Mouse (Mus musculus): ENCODE measurements around the gene Gm49342. TPM values are rescaled to one million over a fixed set of nuclear protein-coding genes. Genes with fewer than 3 reads are reported as not detected.
"Not testable (repeated sequence)": the region's sequence is repeated elsewhere in the genome, so short reads cannot be mapped to it uniquely, and the experiment has no call there.

Gm49342 gene
- polyA plus RNA-seq, 1 experiment from 2014 or later, result not detected

DNA sequence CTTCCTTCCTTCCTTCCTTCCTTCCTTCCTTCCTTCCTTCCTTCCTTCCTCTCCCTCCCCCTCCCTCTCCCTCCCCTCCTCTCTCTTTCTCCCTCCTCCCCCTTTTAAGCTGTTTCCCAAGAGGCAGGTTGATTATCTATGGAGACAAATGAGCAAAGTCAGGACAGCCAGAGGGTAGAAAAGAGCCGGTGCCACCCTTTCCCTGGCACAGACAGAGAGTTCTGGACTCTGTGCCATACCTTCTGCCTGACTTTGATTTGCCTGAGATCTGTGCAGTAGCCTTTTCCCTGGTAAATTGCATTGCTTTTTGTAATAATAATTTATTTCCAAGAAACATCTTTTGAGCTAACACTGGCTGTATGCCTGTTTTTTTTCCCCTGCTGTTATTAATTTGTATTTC is 24.7 kb downstream of the Gm49342 start:
- H3K27me3 ChIP-seq (ENCODE audit: control insufficient read depth, insufficient read depth, low read length), result no peaks in the 10 kb centered on the region
- WGBS, result 11% methylated on average over 1 of the region's 1 CpGs
- H3K9ac ChIP-seq (replicated peaks; ENCODE audit: low read depth, low read length), result no peak overlapping the region
- ATAC-seq (ENCODE audit: insufficient number of reproducible peaks, insufficient read depth, low FRiP score, low read depth), result no peak
- no peaks in the 10 kb centered on the region for H3K9me3 ChIP-seq (ENCODE audit: control insufficient read depth, low read depth, low read length)
- H3K36me3 ChIP-seq (ENCODE audit: control insufficient read depth, insufficient read depth, low read length), result no peaks in the 10 kb centered on the region
- no peak overlapping the region for H3K4me2 ChIP-seq (replicated peaks; ENCODE audit: low read depth, low read length)
- H3K27ac ChIP-seq (ENCODE audit: low read length), result no peak overlapping the region
- H3K4me3 ChIP-seq (ENCODE audit: low read depth, low read length), result no peak overlapping the region
- H3K4me1 ChIP-seq (ENCODE audit: control insufficient read depth, insufficient read depth, low read length), result no peaks in the 10 kb centered on the region

DNA sequence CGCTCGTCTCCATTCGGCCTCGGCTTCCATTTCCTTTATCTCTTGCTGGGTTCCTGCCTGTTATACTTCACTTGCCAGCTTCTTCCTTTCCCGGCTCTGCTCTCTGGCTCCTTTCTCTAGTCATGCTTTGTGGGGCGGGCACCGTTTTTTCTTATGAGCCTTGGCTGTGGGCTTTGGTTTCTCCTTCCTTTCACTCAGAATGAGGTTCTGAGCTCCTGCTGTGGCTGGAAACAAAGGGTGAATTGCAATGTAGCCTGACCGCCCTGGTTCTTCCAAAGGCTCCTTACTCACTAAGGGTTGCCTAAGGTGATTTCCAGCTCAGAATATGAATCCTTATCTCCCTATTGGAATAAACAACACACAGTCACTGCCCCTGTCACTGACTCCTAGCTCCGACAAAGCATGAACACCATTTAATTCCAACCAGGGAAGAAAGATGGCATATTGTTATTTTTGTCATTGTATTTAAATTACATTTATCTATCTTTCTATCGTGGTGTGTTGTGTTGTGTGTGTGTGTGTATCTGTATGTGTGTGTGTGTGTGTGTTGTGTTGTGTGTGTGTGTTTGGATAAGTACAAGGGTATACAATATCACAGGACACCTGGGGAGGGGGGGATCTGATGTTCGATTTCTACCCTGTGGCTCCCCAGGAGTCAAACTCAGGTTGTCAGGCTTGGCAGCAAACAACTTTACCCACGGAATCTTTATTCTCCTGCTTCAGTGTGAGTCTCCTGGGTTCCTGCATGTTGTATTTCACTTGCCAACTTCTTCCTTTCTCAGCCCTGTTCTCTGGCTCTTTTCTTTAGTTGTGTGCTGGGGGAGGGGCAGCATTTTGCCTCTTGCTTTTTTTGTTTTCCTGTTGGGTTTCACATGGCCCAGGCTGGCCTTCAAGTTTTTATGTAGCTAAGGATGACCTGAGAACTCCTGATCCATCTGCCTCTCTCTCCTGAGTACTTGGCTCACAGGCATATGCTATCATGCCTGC is 25.5 kb downstream of the Gm49342 start:
- Histone ChIP-seq H3K36me3 (ENCODE audit: control insufficient read depth, insufficient read depth, low read length) (no peaks in the 10 kb centered on the region), H3K9me3 (ENCODE audit: control insufficient read depth, low read depth, low read length) (no peaks in the 10 kb centered on the region), H3K4me2 (replicated peaks; ENCODE audit: low read depth, low read length) (no peak overlapping the region), H3K27me3 (ENCODE audit: control insufficient read depth, insufficient read depth, low read length) (no peaks in the 10 kb centered on the region), H3K27ac (ENCODE audit: low read length) (no peak overlapping the region), H3K4me3 (ENCODE audit: low read depth, low read length) (no peak overlapping the region), H3K9ac (replicated peaks; ENCODE audit: low read depth, low read length) (no peak overlapping the region), H3K4me1 (ENCODE audit: control insufficient read depth, insufficient read depth, low read length) (no peaks in the 10 kb centered on the region)
- no peak for ATAC-seq (ENCODE audit: insufficient number of reproducible peaks, insufficient read depth, low FRiP score, low read depth)
- 39% methylated on average over 12 of the region's 12 CpGs for WGBS

DNA sequence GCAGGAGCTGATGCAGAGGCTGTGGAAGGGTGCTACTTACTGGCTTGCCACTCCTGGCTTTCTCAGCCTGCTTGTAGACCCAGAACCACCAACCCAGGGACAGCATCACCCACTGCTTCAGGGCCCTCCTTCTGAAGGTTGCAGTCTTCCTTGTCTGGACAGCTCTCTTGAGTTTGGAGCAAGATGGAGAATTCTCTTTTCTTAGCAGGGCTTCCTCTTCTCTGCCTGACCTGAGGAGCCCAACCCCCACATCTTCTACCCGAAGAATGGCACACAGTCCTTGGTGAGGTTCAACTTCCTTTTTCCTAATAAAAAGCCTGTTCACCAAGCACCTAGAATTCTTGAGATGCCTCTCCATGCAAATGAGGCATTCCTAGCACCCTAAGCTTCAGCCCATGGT is 26.5 kb downstream of the Gm49342 start:
- Histone ChIP-seq H3K36me3 (ENCODE audit: control insufficient read depth, insufficient read depth, low read length) (no peaks in the 10 kb centered on the region), H3K4me1 (ENCODE audit: control insufficient read depth, insufficient read depth, low read length) (no peaks in the 10 kb centered on the region), H3K9me3 (ENCODE audit: control insufficient read depth, low read depth, low read length) (no peaks in the 10 kb centered on the region), H3K27me3 (ENCODE audit: control insufficient read depth, insufficient read depth, low read length) (no peaks in the 10 kb centered on the region), H3K4me2 (replicated peaks; ENCODE audit: low read depth, low read length) (no peak overlapping the region), H3K27ac (ENCODE audit: low read length) (no peak overlapping the region), H3K9ac (replicated peaks; ENCODE audit: low read depth, low read length) (no peak overlapping the region), H3K4me3 (ENCODE audit: low read depth, low read length) (no peak overlapping the region)
- ATAC-seq (ENCODE audit: insufficient number of reproducible peaks, insufficient read depth, low FRiP score, low read depth), result no peak
- WGBS, result 83% methylated on average over 1 of the region's 1 CpGs

DNA sequence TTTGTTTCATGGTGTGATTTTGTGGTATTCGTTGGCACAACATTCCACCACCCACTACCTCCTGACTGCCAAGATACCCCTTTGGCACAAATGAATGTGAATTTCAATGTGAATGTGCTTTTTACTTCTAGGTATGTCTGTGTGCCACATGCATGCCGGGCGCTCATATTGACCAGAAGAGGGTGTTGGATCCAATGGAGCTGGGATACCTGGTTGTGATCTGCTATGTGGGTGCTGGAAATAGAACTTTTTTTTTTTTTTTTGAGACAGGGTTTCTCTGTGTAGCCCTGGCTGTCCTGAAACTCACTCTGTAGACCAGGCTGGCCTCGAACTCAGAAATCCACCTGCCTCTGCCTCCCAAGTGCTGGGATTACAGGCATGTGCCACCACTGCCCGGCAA is 28.7 kb downstream of the Gm49342 start:
- not testable (repeated sequence) for H3K9me3 ChIP-seq (ENCODE audit: control insufficient read depth, low read depth, low read length); H3K4me3 ChIP-seq (ENCODE audit: low read depth, low read length); H3K27ac ChIP-seq (ENCODE audit: low read length); H3K36me3 ChIP-seq (ENCODE audit: control insufficient read depth, insufficient read depth, low read length); H3K4me1 ChIP-seq (ENCODE audit: control insufficient read depth, insufficient read depth, low read length); H3K27me3 ChIP-seq (ENCODE audit: control insufficient read depth, insufficient read depth, low read length); ATAC-seq (ENCODE audit: insufficient number of reproducible peaks, insufficient read depth, low FRiP score, low read depth); H3K9ac ChIP-seq (replicated peaks; ENCODE audit: low read depth, low read length); H3K4me2 ChIP-seq (replicated peaks; ENCODE audit: low read depth, low read length)
- 95% methylated on average over 5 of the region's 5 CpGs for WGBS

DNA sequence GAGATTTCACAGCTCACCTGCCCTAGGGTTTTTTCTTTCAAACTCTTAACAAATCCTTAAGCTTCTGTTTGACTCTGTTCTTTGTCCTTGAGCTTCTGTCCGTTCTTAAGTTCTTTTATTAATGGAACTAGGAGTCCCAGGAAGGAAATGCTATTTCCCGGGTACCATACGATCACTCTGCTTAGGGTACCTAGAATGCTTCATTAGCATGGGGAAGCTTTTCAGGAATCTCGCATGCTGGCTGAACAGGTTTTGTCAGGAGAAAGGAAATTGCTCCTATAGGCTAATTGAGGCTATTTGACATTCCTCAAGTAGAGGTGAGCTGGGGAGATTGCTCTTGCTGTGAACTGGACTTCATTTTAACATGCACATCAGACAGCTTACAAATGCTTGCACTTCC is 29.4 kb downstream of the Gm49342 start:
- no peaks in the 10 kb centered on the region for H3K9me3 ChIP-seq (ENCODE audit: control insufficient read depth, low read depth, low read length)
- H3K27ac ChIP-seq (ENCODE audit: low read length), result no peak overlapping the region
- no peak for ATAC-seq (ENCODE audit: insufficient number of reproducible peaks, insufficient read depth, low FRiP score, low read depth)
- no peak overlapping the region for H3K9ac ChIP-seq (replicated peaks; ENCODE audit: low read depth, low read length)
- H3K36me3 ChIP-seq (ENCODE audit: control insufficient read depth, insufficient read depth, low read length), result no peaks in the 10 kb centered on the region
- no peaks in the 10 kb centered on the region for H3K27me3 ChIP-seq (ENCODE audit: control insufficient read depth, insufficient read depth, low read length)
- no peaks in the 10 kb centered on the region for H3K4me1 ChIP-seq (ENCODE audit: control insufficient read depth, insufficient read depth, low read length)
- H3K4me2 ChIP-seq (replicated peaks; ENCODE audit: low read depth, low read length), result no peak overlapping the region
- WGBS, result 26% methylated on average over 4 of the region's 4 CpGs
- no peak overlapping the region for H3K4me3 ChIP-seq (ENCODE audit: low read depth, low read length)

DNA sequence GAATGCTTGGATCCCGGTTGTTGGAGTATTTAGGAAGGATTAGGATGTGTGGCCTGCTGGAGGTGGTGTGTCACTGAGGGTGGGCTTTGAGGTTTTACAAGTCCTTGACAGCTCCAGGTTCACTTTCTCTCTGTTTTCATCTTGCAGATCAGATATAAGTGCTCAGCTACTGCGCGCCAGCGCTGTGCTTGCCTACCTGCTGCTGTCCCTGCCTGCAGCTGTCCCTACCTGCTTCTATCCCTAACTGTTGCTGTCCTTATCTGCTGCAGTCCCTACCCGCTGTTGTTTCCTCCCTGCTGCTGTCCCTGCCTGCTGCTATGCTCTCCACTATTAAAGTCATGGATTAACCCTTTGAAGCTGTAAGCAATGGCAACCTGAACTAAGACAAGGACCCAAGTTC is 30.7 kb downstream of the Gm49342 start:
- H3K27ac ChIP-seq (ENCODE audit: low read length), result no peak overlapping the region
- no peak overlapping the region for H3K9ac ChIP-seq (replicated peaks; ENCODE audit: low read depth, low read length)
- H3K4me2 ChIP-seq (replicated peaks; ENCODE audit: low read depth, low read length), result no peak overlapping the region
- H3K4me3 ChIP-seq (ENCODE audit: low read depth, low read length), result no peak overlapping the region
- H3K9me3 ChIP-seq (ENCODE audit: control insufficient read depth, low read depth, low read length), result no peaks in the 10 kb centered on the region
- H3K36me3 ChIP-seq (ENCODE audit: control insufficient read depth, insufficient read depth, low read length), result no peaks in the 10 kb centered on the region
- no peak for ATAC-seq (ENCODE audit: insufficient number of reproducible peaks, insufficient read depth, low FRiP score, low read depth)
- WGBS, result 44% methylated on average over 5 of the region's 5 CpGs
- H3K27me3 ChIP-seq (ENCODE audit: control insufficient read depth, insufficient read depth, low read length), result no peaks in the 10 kb centered on the region
- H3K4me1 ChIP-seq (ENCODE audit: control insufficient read depth, insufficient read depth, low read length), result no peaks in the 10 kb centered on the region

DNA sequence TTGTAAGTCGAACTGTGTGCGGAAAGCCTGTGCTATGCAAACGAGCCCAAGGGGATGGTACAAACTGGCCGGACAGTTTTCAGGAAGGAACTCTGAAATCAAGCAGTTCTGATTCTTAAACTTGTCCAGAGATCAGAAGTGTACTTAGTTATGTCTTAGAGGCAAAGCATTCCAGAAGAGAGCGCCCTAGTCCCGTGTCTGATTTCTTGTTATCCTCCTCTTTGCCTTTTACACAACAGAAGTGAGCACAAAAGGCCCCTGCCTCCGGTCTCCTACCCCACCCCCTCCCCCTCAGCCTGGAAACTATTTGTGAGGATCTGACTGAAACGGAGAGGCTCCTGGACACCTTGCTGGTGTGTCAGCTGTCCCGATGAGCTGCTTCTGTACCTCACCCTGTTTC is 32.4 kb downstream of the Gm49342 start:
- Histone ChIP-seq H3K27me3 (ENCODE audit: control insufficient read depth, insufficient read depth, low read length) (no peaks in the 10 kb centered on the region), H3K4me3 (ENCODE audit: low read depth, low read length) (no peak overlapping the region), H3K9ac (replicated peaks; ENCODE audit: low read depth, low read length) (no peak overlapping the region), H3K9me3 (ENCODE audit: control insufficient read depth, low read depth, low read length) (no peaks in the 10 kb centered on the region), H3K4me2 (replicated peaks; ENCODE audit: low read depth, low read length) (no peak overlapping the region), H3K4me1 (ENCODE audit: control insufficient read depth, insufficient read depth, low read length) (no peaks in the 10 kb centered on the region), H3K36me3 (ENCODE audit: control insufficient read depth, insufficient read depth, low read length) (no peaks in the 10 kb centered on the region), H3K27ac (ENCODE audit: low read length) (no peak overlapping the region)
- 30% methylated on average over 9 of the region's 9 CpGs for WGBS
- ATAC-seq (ENCODE audit: insufficient number of reproducible peaks, insufficient read depth, low FRiP score, low read depth), result no peak

DNA sequence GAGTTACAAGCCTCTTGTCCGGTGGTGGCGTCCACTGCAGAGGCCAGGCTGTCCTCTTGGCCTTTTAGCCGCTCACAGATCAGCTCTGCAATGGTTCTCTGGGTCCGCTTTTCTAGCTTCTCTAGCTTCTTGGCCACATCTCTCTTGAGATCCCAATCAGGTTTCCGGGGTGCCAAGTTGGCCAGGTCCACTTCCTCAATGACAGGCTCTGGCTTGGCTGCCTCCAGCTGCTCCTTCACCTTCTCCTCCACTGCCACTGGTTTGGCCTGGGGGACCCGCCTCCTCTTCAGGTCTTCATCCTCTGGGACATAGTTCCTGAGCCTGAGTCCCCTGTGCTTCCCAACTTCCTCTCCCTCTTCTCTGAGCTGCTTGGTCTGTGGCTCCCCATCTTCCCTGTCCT is 34.1 kb downstream of the Gm49342 start:
- H3K9me3 ChIP-seq (ENCODE audit: control insufficient read depth, low read depth, low read length); H3K36me3 ChIP-seq (ENCODE audit: control insufficient read depth, insufficient read depth, low read length); H3K4me3 ChIP-seq (ENCODE audit: low read depth, low read length); H3K4me1 ChIP-seq (ENCODE audit: control insufficient read depth, insufficient read depth, low read length); ATAC-seq (ENCODE audit: insufficient number of reproducible peaks, insufficient read depth, low FRiP score, low read depth); H3K9ac ChIP-seq (replicated peaks; ENCODE audit: low read depth, low read length); H3K27me3 ChIP-seq (ENCODE audit: control insufficient read depth, insufficient read depth, low read length); H3K27ac ChIP-seq (ENCODE audit: low read length); H3K4me2 ChIP-seq (replicated peaks; ENCODE audit: low read depth, low read length): not testable (repeated sequence)
- 90% methylated on average over 6 of the region's 6 CpGs for WGBS

DNA sequence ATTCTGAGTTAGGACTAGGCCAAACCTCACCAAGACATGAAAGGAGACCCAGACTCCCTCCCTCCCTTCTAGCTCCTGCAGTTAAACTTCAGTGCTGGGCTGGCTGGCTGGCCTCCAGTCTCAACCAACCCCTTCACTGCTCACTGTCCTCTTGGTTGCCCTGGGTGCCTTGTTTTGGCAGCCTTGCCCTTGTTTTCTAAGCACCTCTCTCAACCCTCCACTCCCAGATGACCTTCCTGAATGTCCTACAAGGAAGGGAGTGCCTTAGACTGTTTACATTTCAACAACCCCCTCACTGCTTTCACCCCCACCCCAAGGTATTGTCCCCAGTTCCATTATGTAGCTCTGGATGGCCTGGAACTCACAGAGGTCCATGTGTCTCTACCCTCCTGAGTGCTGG is 35.3 kb downstream of the Gm49342 start:
- H3K4me2 ChIP-seq (replicated peaks; ENCODE audit: low read depth, low read length), result no peak overlapping the region
- H3K9ac ChIP-seq (replicated peaks; ENCODE audit: low read depth, low read length), result no peak overlapping the region
- ATAC-seq (ENCODE audit: insufficient number of reproducible peaks, insufficient read depth, low FRiP score, low read depth), result no peak
- H3K4me1 ChIP-seq (ENCODE audit: control insufficient read depth, insufficient read depth, low read length), result no peaks in the 10 kb centered on the region
- no peaks in the 10 kb centered on the region for H3K27me3 ChIP-seq (ENCODE audit: control insufficient read depth, insufficient read depth, low read length)
- no peak overlapping the region for H3K4me3 ChIP-seq (ENCODE audit: low read depth, low read length)
- H3K36me3 ChIP-seq (ENCODE audit: control insufficient read depth, insufficient read depth, low read length), result no peaks in the 10 kb centered on the region
- no peaks in the 10 kb centered on the region for H3K9me3 ChIP-seq (ENCODE audit: control insufficient read depth, low read depth, low read length)
- H3K27ac ChIP-seq (ENCODE audit: low read length), result no peak overlapping the region

All from stomach, embryonic 14.5 days (tissue).